Mouse (Mus musculus): ENCODE measurements around the gene F2r.

GRCm38 (mm10) chr13:95584898-95585297 lies 33.4 kb downstream of the F2r start:
- TF ChIP-seq CTCF (IDR thresholded peaks at IDR 0.05; ENCODE audit: control insufficient read depth, insufficient read depth, low read length) (no peak), POLR2A (IDR thresholded peaks at IDR 0.05; ENCODE audit: borderline replicate concordance, control insufficient read depth, low read depth, low read length) (no peak)
